Mouse (Mus musculus) small intestine, adult 2 months (tissue): ENCODE data around the gene Hsd3b6. TPM values are rescaled to one million over a fixed set of nuclear protein-coding genes. Genes with fewer than 3 reads are reported as not detected.

Source experiments
- H3K27ac ChIP-seq: fragments of 200-500 bp; 2 replicates; pipeline ENCODE4 v1.5.1; 2012; ENCODE audit warnings: low read depth, low read length, control low read depth, inconsistent platforms; ENCODE audit not compliant: insufficient read depth
- H3K27me3 ChIP-seq: fragments of 200-500 bp; 2 replicates; pipeline ENCODE4 v1.6.1; 2012; ENCODE audit warnings: mild to moderate bottlenecking, moderate library complexity, low read length, inconsistent platforms; ENCODE audit not compliant: control insufficient read depth, insufficient read depth
- H3K36me3 ChIP-seq: fragments of 200-500 bp; 2 replicates; pipeline ENCODE4 v1.6.1; 2012; ENCODE audit warnings: mild to moderate bottlenecking, low read length, control low read depth, inconsistent platforms; ENCODE audit not compliant: control insufficient read depth, insufficient read depth
- H3K4me1 ChIP-seq: fragments of 200-500 bp; 2 replicates; pipeline ENCODE4 v1.6.1; 2012; ENCODE audit warnings: low read length, inconsistent platforms, mixed read lengths; ENCODE audit not compliant: control insufficient read depth, insufficient read depth, insufficient read length
- H3K4me3 ChIP-seq: fragments of 200-500 bp; 2 replicates; pipeline ENCODE4 v1.5.1; 2012; ENCODE audit warnings: low read depth, mild to moderate bottlenecking, control low read depth, inconsistent platforms, low read length, moderate library complexity
- CTCF ChIP-seq: fragments of 200-500 bp; IDR thresholded peaks from 2 replicates; pipeline ENCODE4 v1.5.1; 2012; ENCODE audit warnings: low read depth, mild to moderate bottlenecking, control low read depth, inconsistent platforms, low read length, moderate library complexity, mixed read lengths; ENCODE audit not compliant: insufficient replicate concordance, insufficient read length; ENCODE audit errors: extremely low read depth
- POLR2A ChIP-seq: fragments of 200-500 bp; IDR thresholded peaks from 2 replicates; pipeline ENCODE4 v1.6.1; 2012; ENCODE audit warnings: low read depth, mild to moderate bottlenecking, control low read depth, inconsistent platforms, low read length, moderate library complexity
- WGBS: fragments of 180-500 bp; shearing (Covaris S2); methylation state at CpG from one replicate; pipeline ENCODE4 v1.1.7; 2018; 5-methylcytosine and 5-hydroxymethylcytosine counted together
- polyA plus RNA-seq: library from polyadenylated mRNA; depleted of rRNA; stranded (reverse); fragments of >200 nt; gene quantifications from 2 replicates; pipeline ENCODE4 v1.2.3, GENCODE M21; 2012; rRNA removed

Gene Hsd3b6
- polyA plus RNA-seq, result not detected in 2 replicates

- Histone ChIP-seq H3K4me3 (no peak within 1 kb of the TSS), H3K27me3 (no peaks in the 10 kb centered on the region), H3K27ac (no peak within 1 kb of the TSS), H3K4me1 (no peaks in the 10 kb centered on the region), H3K36me3 (no peaks in the 10 kb centered on the region)
- TF ChIP-seq CTCF (no peak), POLR2A (no peak)
- 65% methylated on average over 6 of the region's 6 CpGs for WGBS
These were observed at the start of gene Hsd3b6 for GRCm38 (mm10) chr3:98814101-98814670. Gene Hsd3b6 (minus strand): TSS chr3:98814443.

GRCm38 (mm10) chr3:98862800-98863199, 48.6 kb upstream of the Hsd3b6 start:
- Histone ChIP-seq H3K27me3 (no peaks in the 10 kb centered on the region), H3K27ac (no peak overlapping the region), H3K4me3 (no peak overlapping the region), H3K4me1 (no peaks in the 10 kb centered on the region), H3K36me3 (no peaks in the 10 kb centered on the region)
- TF ChIP-seq POLR2A (no peak), CTCF (no peak)
- 97% methylated on average over 1 of the region's 1 CpGs for WGBS

GRCm38 (mm10) chr3:98859576-98859975, 45.3 kb upstream of the Hsd3b6 start, which contains the start of gene Hsd3b1:
Gene Hsd3b1 (minus strand): TSS chr3:98859794.
- Histone ChIP-seq H3K36me3 (no peaks in the 10 kb centered on the region), H3K4me3 (no peak within 1 kb of the TSS), H3K27me3 (no peaks in the 10 kb centered on the region), H3K4me1 (no peaks in the 10 kb centered on the region), H3K27ac (no peak within 1 kb of the TSS)
- 69% methylated on average over 3 of the region's 3 CpGs for WGBS
- TF ChIP-seq POLR2A (no peak), CTCF (no peak)

- TF ChIP-seq CTCF, result no peak
- TF ChIP-seq POLR2A, result no peak
- H3K4me3 ChIP-seq, result no peak overlapping the region
- no peaks in the 10 kb centered on the region for H3K36me3 ChIP-seq
- WGBS, result 70% methylated on average over 2 of the region's 2 CpGs
- H3K27ac ChIP-seq, result no peak overlapping the region
- no peaks in the 10 kb centered on the region for H3K27me3 ChIP-seq
- H3K4me1 ChIP-seq, result no peaks in the 10 kb centered on the region
These were observed 43.8 kb upstream of the Hsd3b6 start for GRCm38 (mm10) chr3:98858051-98858450.

- Histone ChIP-seq H3K4me1 (no peaks in the 10 kb centered on the region), H3K4me3 (no peak overlapping the region), H3K27ac (no peak overlapping the region), H3K27me3 (no peaks in the 10 kb centered on the region), H3K36me3 (no peaks in the 10 kb centered on the region)
- WGBS, result 48% methylated on average over 1 of the region's 1 CpGs
- no peak for TF ChIP-seq POLR2A
These were observed 42.6 kb upstream of the Hsd3b6 start for GRCm38 (mm10) chr3:98856892-98857291.

- Histone ChIP-seq H3K4me1 (no peaks in the 10 kb centered on the region), H3K27ac (no peak overlapping the region), H3K4me3 (no peak overlapping the region), H3K27me3 (no peaks in the 10 kb centered on the region; the same call in 1 of the 2 replicates), H3K36me3 (no peaks in the 10 kb centered on the region)
- WGBS, result 64% methylated on average over 3 of the region's 3 CpGs
- TF ChIP-seq POLR2A, result no peak
- no peak for TF ChIP-seq CTCF
These were observed 40.9 kb upstream of the Hsd3b6 start for GRCm38 (mm10) chr3:98855160-98855559.

GRCm38 (mm10) chr3:98853685-98854084, 39.4 kb upstream of the Hsd3b6 start:
- Histone ChIP-seq H3K36me3 (no peaks in the 10 kb centered on the region), H3K27me3 (no peaks in the 10 kb centered on the region; the same call in 1 of the 2 replicates), H3K27ac (no peak overlapping the region), H3K4me3 (no peak overlapping the region), H3K4me1 (no peaks in the 10 kb centered on the region)
- 7% methylated on average over 1 of the region's 1 CpGs for WGBS
- TF ChIP-seq POLR2A (no peak), CTCF (no peak)
